Mouse (Mus musculus): Measurements from ENCODE around the gene Wfdc5. TPM values are rescaled to one million over a fixed set of nuclear protein-coding genes. Genes with fewer than 3 reads are reported as not detected.
A peak's percentile ranks its signal among the peaks of the same experiment; 100 is the strongest.

Gene Wfdc5
- polyA plus RNA-seq, 1 experiment from 2014 or later, result 63.2 TPM

GRCm38 (mm10) chr2:164131586-164131985 is 51.0 kb downstream of the Wfdc5 start:
- Histone ChIP-seq H3K4me2 (replicated peaks; ENCODE audit: low read depth) (no peak overlapping the region), H3K4me1 (replicated peaks; ENCODE audit: control insufficient read depth, insufficient read depth) (no peaks in the 10 kb centered on the region), H3K9me3 (ENCODE audit: control insufficient read depth, low read length) (no peaks in the 10 kb centered on the region), H3K9ac (ENCODE audit: low read length) (no peak overlapping the region), H3K4me3 (ENCODE audit: low read depth, low read length) (no peak overlapping the region), H3K27ac (replicated peaks) (no peak overlapping the region), H3K27me3 (ENCODE audit: control insufficient read depth, insufficient read depth, low read length) (no peaks in the 10 kb centered on the region), H3K36me3 (ENCODE audit: control insufficient read depth, insufficient read depth, low read length) (no peaks in the 10 kb centered on the region)
- WGBS, result 83% methylated on average over 1 of the region's 1 CpGs
- DNase-seq (ENCODE audit: low spot score) (no peak), ATAC-seq (ENCODE audit: low FRiP score, low TSS enrichment) (no peak)
- no peak for TF ChIP-seq EP300 (optimal IDR thresholded peaks at IDR 0.05)
- TF ChIP-seq CTCF (IDR thresholded peaks at IDR 0.05; ENCODE audit: low read depth), result no peak

DNA sequence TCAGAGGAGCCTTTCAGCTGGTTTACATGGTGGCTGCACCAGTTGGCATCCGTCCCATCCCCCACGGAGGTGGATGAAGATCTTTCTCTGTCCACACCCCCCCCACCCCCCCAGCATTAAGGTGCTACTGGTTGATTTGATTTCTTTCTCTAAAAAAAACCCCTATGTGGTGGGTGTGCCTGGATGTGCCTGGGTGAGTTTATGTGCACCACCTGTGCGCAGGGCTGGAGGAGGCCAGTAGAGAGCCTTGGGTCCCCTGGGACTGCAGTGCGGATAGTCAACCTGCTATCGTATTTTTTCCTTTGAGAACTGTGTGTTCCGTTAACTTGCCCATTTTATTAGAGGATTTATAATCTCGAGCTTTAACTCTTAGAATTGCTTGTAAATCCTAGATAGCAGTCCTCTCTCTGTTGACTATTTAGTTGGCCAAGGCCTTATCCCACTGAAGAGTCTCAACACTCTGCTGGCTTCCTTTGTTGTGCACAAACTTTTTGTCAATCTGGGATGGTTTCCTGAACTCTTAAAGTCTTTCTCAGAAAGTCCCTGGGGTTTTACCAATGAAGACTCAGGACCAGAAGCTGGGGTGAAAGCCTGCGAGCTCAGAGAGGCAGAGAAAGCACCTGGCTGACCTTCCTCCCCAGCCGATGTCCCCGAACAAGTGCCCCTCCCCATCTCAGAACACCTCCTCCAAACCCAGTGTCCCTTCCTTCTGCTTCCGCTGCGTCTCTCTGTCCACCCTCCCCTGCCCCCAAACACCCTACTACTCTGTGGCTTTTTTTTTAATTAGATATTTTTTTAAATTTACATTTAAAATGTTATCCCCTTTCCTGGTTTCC is 53.7 kb downstream of the Wfdc5 start:
- no peak for TF ChIP-seq EP300 (optimal IDR thresholded peaks at IDR 0.05)
- no peak for TF ChIP-seq CTCF (IDR thresholded peaks at IDR 0.05; ENCODE audit: low read depth)
- WGBS, result 92% methylated on average over 12 of the region's 12 CpGs
- DNase-seq (ENCODE audit: low spot score), result no peak
- H3K27me3 ChIP-seq (ENCODE audit: control insufficient read depth, insufficient read depth, low read length), result no peaks in the 10 kb centered on the region
- no peaks in the 10 kb centered on the region for H3K36me3 ChIP-seq (ENCODE audit: control insufficient read depth, insufficient read depth, low read length)
- no peaks in the 10 kb centered on the region for H3K9me3 ChIP-seq (ENCODE audit: control insufficient read depth, low read length)
- no peak for ATAC-seq (ENCODE audit: low FRiP score, low TSS enrichment)
- H3K4me2 ChIP-seq (replicated peaks; ENCODE audit: low read depth), result no peak overlapping the region
- no peaks in the 10 kb centered on the region for H3K4me1 ChIP-seq (replicated peaks; ENCODE audit: control insufficient read depth, insufficient read depth)
- no peak overlapping the region for H3K9ac ChIP-seq (ENCODE audit: low read length)
- H3K4me3 ChIP-seq (ENCODE audit: low read depth, low read length), result no peak overlapping the region
- no peak overlapping the region for H3K27ac ChIP-seq (replicated peaks)

GRCm38 (mm10) chr2:164127297-164127696 is 55.2 kb downstream of the Wfdc5 start:
- 82% methylated on average over 2 of the region's 2 CpGs for WGBS

GRCm38 (mm10) chr2:164126533-164126955 is 56.0 kb downstream of the Wfdc5 start:
- TF ChIP-seq CTCF (IDR thresholded peaks at IDR 0.05; ENCODE audit: low read depth) (peak; percentile 69), EP300 (optimal IDR thresholded peaks at IDR 0.05) (no peak)
- no peaks in the 10 kb centered on the region for H3K9me3 ChIP-seq (ENCODE audit: control insufficient read depth, low read length)
- no peak overlapping the region for H3K27ac ChIP-seq (replicated peaks)
- WGBS, result 71% methylated on average over 13 of the region's 13 CpGs
- H3K4me2 ChIP-seq (replicated peaks; ENCODE audit: low read depth), result no peak overlapping the region
- H3K4me3 ChIP-seq (ENCODE audit: low read depth, low read length), result no peak overlapping the region
- no peaks in the 10 kb centered on the region for H3K4me1 ChIP-seq (replicated peaks; ENCODE audit: control insufficient read depth, insufficient read depth)
- no peaks in the 10 kb centered on the region; the same call in 1 of the 2 replicates for H3K36me3 ChIP-seq (ENCODE audit: control insufficient read depth, insufficient read depth, low read length)
- H3K9ac ChIP-seq (ENCODE audit: low read length), result no peak overlapping the region
- peak; percentile 34 for DNase-seq (ENCODE audit: low spot score)
- H3K27me3 ChIP-seq (ENCODE audit: control insufficient read depth, insufficient read depth, low read length), result no peaks in the 10 kb centered on the region
- ATAC-seq (ENCODE audit: low FRiP score, low TSS enrichment), result no peak

More at GRCm38 (mm10) chr2:164127297-164127696, 55.2 kb downstream of the Wfdc5 start:
- Histone ChIP-seq H3K36me3 (ENCODE audit: control insufficient read depth, insufficient read depth, low read length) (no peaks in the 10 kb centered on the region; the same call in 1 of the 2 replicates), H3K4me2 (replicated peaks; ENCODE audit: low read depth) (no peak overlapping the region), H3K9me3 (ENCODE audit: control insufficient read depth, low read length) (no peaks in the 10 kb centered on the region), H3K4me1 (replicated peaks; ENCODE audit: control insufficient read depth, insufficient read depth) (no peaks in the 10 kb centered on the region), H3K9ac (ENCODE audit: low read length) (no peak overlapping the region), H3K27me3 (ENCODE audit: control insufficient read depth, insufficient read depth, low read length) (no peaks in the 10 kb centered on the region), H3K4me3 (ENCODE audit: low read depth, low read length) (no peak overlapping the region), H3K27ac (replicated peaks) (no peak overlapping the region)
- no peak for TF ChIP-seq CTCF (IDR thresholded peaks at IDR 0.05; ENCODE audit: low read depth)
- no peak for TF ChIP-seq EP300 (optimal IDR thresholded peaks at IDR 0.05)
- ATAC-seq (ENCODE audit: low FRiP score, low TSS enrichment) (no peak), DNase-seq (ENCODE audit: low spot score) (no peak)

Other genes starting within 250 kb of the Wfdc5 start
- gene Ywhab, start 187.8 kb downstream of the Wfdc5 start, polyA plus RNA-seq (2015; fragmentation: Nextera tagmentation; extraction: Ambion mirVana), result 186 and 189 TPM in 2 replicates
- 0.67 and 0.85 TPM in 2 replicates for gene Pabpc1l, start 157.3 kb downstream of the Wfdc5 start, polyA plus RNA-seq (2015; fragmentation: Nextera tagmentation; extraction: Ambion mirVana)
- gene Stk4, start 112.4 kb downstream of the Wfdc5 start, polyA plus RNA-seq (2015; fragmentation: Nextera tagmentation; extraction: Ambion mirVana), result 11.9 and 13.6 TPM in 2 replicates
- gene Tomm34, start 111.6 kb downstream of the Wfdc5 start, polyA plus RNA-seq (2015; fragmentation: Nextera tagmentation; extraction: Ambion mirVana), result 20.5 and 22.4 TPM in 2 replicates
- gene Kcns1, start 11.6 kb downstream of the Wfdc5 start, polyA plus RNA-seq (2015; fragmentation: Nextera tagmentation; extraction: Ambion mirVana), result 0.19 and 0.23 TPM in 2 replicates
- 2.4 and 2.5 TPM in 2 replicates for gene Wfdc12, start 7.9 kb upstream of the Wfdc5 start, polyA plus RNA-seq (2015; fragmentation: Nextera tagmentation; extraction: Ambion mirVana)
- gene Wfdc15a, start 17.4 kb upstream of the Wfdc5 start, polyA plus RNA-seq (2015; fragmentation: Nextera tagmentation; extraction: Ambion mirVana), result 0.23 and 0.29 TPM in 2 replicates
- gene Wfdc15b, start 38.9 kb upstream of the Wfdc5 start, polyA plus RNA-seq (2015; fragmentation: Nextera tagmentation; extraction: Ambion mirVana), result 16.2 and 20.4 TPM in 2 replicates
- not detected in 2 replicates for gene Svs2, start 55.7 kb upstream of the Wfdc5 start, polyA plus RNA-seq (2015; fragmentation: Nextera tagmentation; extraction: Ambion mirVana)
- gene Svs3b, start 73.9 kb upstream of the Wfdc5 start, polyA plus RNA-seq (2015; fragmentation: Nextera tagmentation; extraction: Ambion mirVana), result not detected in 2 replicates
- gene Svs4, start 95.7 kb upstream of the Wfdc5 start, polyA plus RNA-seq (2015; fragmentation: Nextera tagmentation; extraction: Ambion mirVana), result not detected in 2 replicates
- gene Svs3a, start 106.5 kb upstream of the Wfdc5 start, polyA plus RNA-seq (2015; fragmentation: Nextera tagmentation; extraction: Ambion mirVana), result not detected in 2 replicates
- gene Svs6, start 134.0 kb upstream of the Wfdc5 start, polyA plus RNA-seq (2015; fragmentation: Nextera tagmentation; extraction: Ambion mirVana), result not detected in 2 replicates
- gene Svs5, start 150.0 kb upstream of the Wfdc5 start, polyA plus RNA-seq (2015; fragmentation: Nextera tagmentation; extraction: Ambion mirVana), result not detected in 2 replicates
- 4,305 and 4,348 TPM in 2 replicates for gene Slpi, start 206.4 kb upstream of the Wfdc5 start, polyA plus RNA-seq (2015; fragmentation: Nextera tagmentation; extraction: Ambion mirVana)
- gene Rbpjl, start 220.4 kb upstream of the Wfdc5 start, polyA plus RNA-seq (2015; fragmentation: Nextera tagmentation; extraction: Ambion mirVana), result 0.32 and 0.36 TPM in 2 replicates
- gene Matn4, start 222.4 kb upstream of the Wfdc5 start, polyA plus RNA-seq (2015; fragmentation: Nextera tagmentation; extraction: Ambion mirVana), result 2.0 and 3.1 TPM in 2 replicates

All from stomach, postnatal 0 days (tissue).